11 mouse cellular contexts compared by ENCODE assay signal in the genomic region with DNA sequence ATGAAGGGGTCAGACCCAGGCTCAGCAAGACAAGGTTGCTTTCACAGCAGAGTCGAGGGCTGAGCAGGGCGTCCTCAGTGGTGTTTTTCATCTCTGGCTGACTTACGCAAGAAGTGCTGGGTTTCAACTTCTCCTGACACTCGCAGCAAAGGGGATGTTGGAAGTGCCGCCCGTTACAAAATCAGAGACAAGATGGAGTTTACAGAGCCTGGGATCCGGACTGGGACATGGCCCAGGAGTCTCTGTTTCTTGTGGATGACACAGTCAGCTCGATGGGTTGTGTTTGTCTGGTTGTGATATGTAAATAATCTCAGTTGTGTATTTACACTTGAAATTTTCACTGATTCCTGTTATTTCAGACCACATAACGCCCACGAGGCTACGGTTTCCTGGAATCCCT. TPM values are rescaled to one million over a fixed set of nuclear protein-coding genes. Genes with fewer than 3 reads are reported as not detected.
DNase-seq lines count a peak whose midpoint lies in the region; ATAC-seq and TF ChIP-seq lines count a peak whose summit lies in the region.
"Had no signal": no experiment of that assay in that cellular context is flagged by ENCODE, and none has a peak within 500 bp of the region (broad histone marks: within the 10 kb centered on the region; RNA-seq: fewer than 3 reads in every experiment).

No protein-coding gene starts in this region.

- WGBS in midbrain, embryonic 12.5 days = 77% methylated on average over 11 of the region's 11 CpGs
- 82% methylated on average over 11 of the region's 11 CpGs for WGBS in midbrain, embryonic 10.5 days
- WGBS in kidney, postnatal 0 days = 49% methylated on average over 11 of the region's 11 CpGs
- 38% methylated on average over 11 of the region's 11 CpGs for WGBS in stomach, postnatal 0 days

- H3K4me1 ChIP-seq in midbrain, embryonic 12.5 days = 0 out of 2 replicates have a peak, but pooled peaks cover 7% of the 10 kb centered on the region
- peaks cover 8% of the 10 kb centered on the region for H3K4me1 ChIP-seq in midbrain, embryonic 10.5 days
- peaks cover 7% of the 10 kb centered on the region for H3K4me1 ChIP-seq in kidney, postnatal 0 days (replicated peaks; ENCODE audit: insufficient read depth, low read length)
- no peaks in the 10 kb centered on the region for H3K4me1 ChIP-seq in stomach, postnatal 0 days (replicated peaks; ENCODE audit: control insufficient read depth, insufficient read depth)

- H3K9me3 ChIP-seq in midbrain, embryonic 12.5 days = no peaks in the 10 kb centered on the region
- H3K9me3 ChIP-seq in midbrain, embryonic 10.5 days (replicated peaks) = no peaks in the 10 kb centered on the region
- H3K9me3 ChIP-seq in kidney, postnatal 0 days (replicated peaks; ENCODE audit: low read length) = peaks cover 8% of the 10 kb centered on the region
- no peaks in the 10 kb centered on the region for H3K9me3 ChIP-seq in stomach, postnatal 0 days (ENCODE audit: control insufficient read depth, low read length)

- H3K4me2 ChIP-seq in midbrain, embryonic 12.5 days (replicated peaks) = no peak overlapping the region
- no peak overlapping the region for H3K4me2 ChIP-seq in kidney, postnatal 0 days (ENCODE audit: low read length)
- H3K4me2 ChIP-seq in stomach, postnatal 0 days (replicated peaks; ENCODE audit: low read depth) = no peak overlapping the region

- no peak overlapping the region for H3K4me3 ChIP-seq in midbrain, embryonic 12.5 days
- no peak overlapping the region for H3K4me3 ChIP-seq in midbrain, embryonic 10.5 days
- no peak overlapping the region for H3K4me3 ChIP-seq in kidney, postnatal 0 days (replicated peaks; ENCODE audit: low read depth, low read length)
- no peak overlapping the region for H3K4me3 ChIP-seq in stomach, postnatal 0 days (ENCODE audit: low read depth, low read length)
- H3K4me3 ChIP-seq: erythroblast, embryonic 14.5 days had no signal

- 0 out of 2 replicates have a peak overlapping the region, but pooled peaks have one; percentile 36 for H3K27ac ChIP-seq in midbrain, embryonic 12.5 days (replicated peaks)
- no peak overlapping the region for H3K27ac ChIP-seq in midbrain, embryonic 10.5 days (replicated peaks)
- H3K27ac ChIP-seq in kidney, postnatal 0 days = peak overlapping the region; percentile 58
- 0 out of 2 replicates have a peak overlapping the region, but pooled peaks have one; percentile 50 for H3K27ac ChIP-seq in stomach, postnatal 0 days (replicated peaks)
- H3K27ac ChIP-seq: liver, embryonic 14.5 days had no signal

- TF ChIP-seq CTCF in kidney, postnatal 0 days (IDR thresholded peaks at IDR 0.05; ENCODE audit: low read depth) = no peak
- no peak for TF ChIP-seq CTCF in stomach, postnatal 0 days (IDR thresholded peaks at IDR 0.05; ENCODE audit: low read depth)

- H3K9ac ChIP-seq in midbrain, embryonic 12.5 days (replicated peaks) = no peak overlapping the region
- H3K9ac ChIP-seq in kidney, postnatal 0 days (ENCODE audit: low read depth, low read length) = no peak overlapping the region
- H3K9ac ChIP-seq in stomach, postnatal 0 days (ENCODE audit: low read length) = no peak overlapping the region
- H3K9ac ChIP-seq: liver, embryonic 14.5 days had no signal

- ATAC-seq in midbrain, embryonic 12.5 days (ENCODE audit: low FRiP score, low read depth) = no peak
- ATAC-seq in kidney, postnatal 0 days (replicated peaks; ENCODE audit: low FRiP score, low read depth) = no peak
- ATAC-seq in stomach, postnatal 0 days (ENCODE audit: low FRiP score, low TSS enrichment) = peak; percentile 63; the same call in 1 of the 2 replicates

- DNase-seq in midbrain, embryonic 10.5 days (ENCODE audit: low spot score) = no peak
- DNase-seq in heart, adult 9 months (ENCODE audit: low spot score in 2 of 2) = peak; percentile 64 to 74
- DNase-seq in kidney, postnatal 0 days (ENCODE audit: low spot score) = peak; percentile 66
- no peak for DNase-seq in stomach, postnatal 0 days (ENCODE audit: low spot score)
- no peak for DNase-seq in layer of hippocampus, postnatal 10 days (ENCODE audit: low spot score in 2 of 2)
- no peak for DNase-seq in B cell, adult 2 months
- DNase-seq: thymus, adult 18-20 months had no signal

- H3K36me3 ChIP-seq in midbrain, embryonic 12.5 days = no peaks in the 10 kb centered on the region
- no peaks in the 10 kb centered on the region for H3K36me3 ChIP-seq in midbrain, embryonic 10.5 days
- no peaks in the 10 kb centered on the region for H3K36me3 ChIP-seq in kidney, postnatal 0 days (ENCODE audit: insufficient read depth, low read length)
- H3K36me3 ChIP-seq in stomach, postnatal 0 days (ENCODE audit: control insufficient read depth, insufficient read depth, low read length) = no peaks in the 10 kb centered on the region

- H3K27me3 ChIP-seq in midbrain, embryonic 12.5 days = no peaks in the 10 kb centered on the region
- no peaks in the 10 kb centered on the region for H3K27me3 ChIP-seq in midbrain, embryonic 10.5 days (ENCODE audit: low read depth, poor library complexity, severe bottlenecking)
- no peaks in the 10 kb centered on the region for H3K27me3 ChIP-seq in kidney, postnatal 0 days (ENCODE audit: insufficient read depth, low read length)
- H3K27me3 ChIP-seq in stomach, postnatal 0 days (ENCODE audit: control insufficient read depth, insufficient read depth, low read length) = no peaks in the 10 kb centered on the region

- TF ChIP-seq EP300 in stomach, postnatal 0 days (optimal IDR thresholded peaks at IDR 0.05) = no peak

RNA-seq across cellular contexts. Expression of a gene that starts 33.4 kb away (rescaled TPM):
- 9.5 and 15.2 TPM in 2 replicates for polyA plus RNA-seq in midbrain, embryonic 12.5 days (2016; fragmentation: Nextera tagmentation; extraction: Ambion mirVana)
- polyA plus RNA-seq in midbrain, embryonic 10.5 days (2016; fragmentation: Nextera tagmentation; extraction: Ambion mirVana) = 4.1 and 5.9 TPM in 2 replicates
- 65.7 and 71.7 TPM in 2 replicates for polyA plus RNA-seq in kidney, postnatal 0 days (2015; fragmentation: Nextera tagmentation; extraction: Ambion mirVana)
- polyA plus RNA-seq in stomach, postnatal 0 days (2015; fragmentation: Nextera tagmentation; extraction: Ambion mirVana) = 9.6 and 9.8 TPM in 2 replicates
- 1 to 10 TPM; 6.2 to 6.6 TPM for total RNA-seq in layer of hippocampus, postnatal 10 days (2021)
- total RNA-seq: neutrophil, adult 5-6 weeks had no signal
- polyA plus RNA-seq: erythroblast, embryonic 14.5 days had no signal

RNA-seq across cellular contexts. Expression of a gene that starts 45.2 kb away (rescaled TPM):
- 73.7 and 77.7 TPM in 2 replicates for polyA plus RNA-seq in midbrain, embryonic 12.5 days (2016; fragmentation: Nextera tagmentation; extraction: Ambion mirVana)
- 74.9 and 85.2 TPM in 2 replicates for polyA plus RNA-seq in midbrain, embryonic 10.5 days (2016; fragmentation: Nextera tagmentation; extraction: Ambion mirVana)
- polyA plus RNA-seq in kidney, postnatal 0 days (2015; fragmentation: Nextera tagmentation; extraction: Ambion mirVana) = 75.2 and 77.9 TPM in 2 replicates
- polyA plus RNA-seq in stomach, postnatal 0 days (2015; fragmentation: Nextera tagmentation; extraction: Ambion mirVana) = 33.2 and 35.2 TPM in 2 replicates
- total RNA-seq in layer of hippocampus, postnatal 10 days (2021) = 10 to 100 TPM; 40.7 to 47.3 TPM

Comparison
In these comparisons a context has a peak if more than half of its experiments do, and no peak if none do; other contexts are left out.
1. DNase-seq: peak in heart, adult 9 months (2 of 2) and kidney, postnatal 0 days (single experiment); none in midbrain, embryonic 10.5 days (single experiment), stomach, postnatal 0 days (single experiment), layer of hippocampus, postnatal 10 days (0 of 2) and B cell, adult 2 months (0 of 2).